Mouse (Mus musculus): ENCODE data around the gene Ccr4. TPM values are rescaled to one million over a fixed set of nuclear protein-coding genes. Genes with fewer than 3 reads are reported as not detected.

The Ccr4 gene
- not detected in 2 replicates for total RNA-seq (2017)

- no peak for ATAC-seq (replicated peaks in 1 of 2; ENCODE audit: insufficient read depth in 1 of 2, low FRiP score in 2 of 2, low TSS enrichment in 1 of 2, low read depth in 1 of 2, poor library complexity in 2 of 2, severe bottlenecking in 2 of 2)
These were observed at the start of gene Ccr4 for GRCm38 (mm10) chr9:114504816-114505215. Gene Ccr4, minus strand, starts transcription at chr9:114504916.

GRCm38 (mm10) chr9:114553828-114554227 lies 49.1 kb upstream of the Ccr4 start:
- ATAC-seq (replicated peaks in 1 of 2; ENCODE audit: insufficient read depth in 1 of 2, low FRiP score in 2 of 2, low TSS enrichment in 1 of 2, low read depth in 1 of 2, poor library complexity in 2 of 2, severe bottlenecking in 2 of 2), result peak in 1 of 2 experiments; percentile 7; a peak in 1 of 4 replicates

- ATAC-seq (replicated peaks in 1 of 2; ENCODE audit: insufficient read depth in 1 of 2, low FRiP score in 2 of 2, low TSS enrichment in 1 of 2, low read depth in 1 of 2, poor library complexity in 2 of 2, severe bottlenecking in 2 of 2), result no peak
These were observed 45.3 kb upstream of the Ccr4 start for GRCm38 (mm10) chr9:114550033-114550432.

GRCm38 (mm10) chr9:114549117-114549516 lies 44.4 kb upstream of the Ccr4 start:
- no peak for ATAC-seq (replicated peaks in 1 of 2; ENCODE audit: insufficient read depth in 1 of 2, low FRiP score in 2 of 2, low TSS enrichment in 1 of 2, low read depth in 1 of 2, poor library complexity in 2 of 2, severe bottlenecking in 2 of 2)

GRCm38 (mm10) chr9:114548496-114548895 lies 43.8 kb upstream of the Ccr4 start:
- ATAC-seq (replicated peaks in 1 of 2; ENCODE audit: insufficient read depth in 1 of 2, low FRiP score in 2 of 2, low TSS enrichment in 1 of 2, low read depth in 1 of 2, poor library complexity in 2 of 2, severe bottlenecking in 2 of 2), result no peak

- ATAC-seq (replicated peaks in 1 of 2; ENCODE audit: insufficient read depth in 1 of 2, low FRiP score in 2 of 2, low TSS enrichment in 1 of 2, low read depth in 1 of 2, poor library complexity in 2 of 2, severe bottlenecking in 2 of 2), result no peak
These were observed 42.9 kb upstream of the Ccr4 start for GRCm38 (mm10) chr9:114547643-114548077.

GRCm38 (mm10) chr9:114546765-114547164 lies 42.0 kb upstream of the Ccr4 start:
- no peak for ATAC-seq (replicated peaks in 1 of 2; ENCODE audit: insufficient read depth in 1 of 2, low FRiP score in 2 of 2, low TSS enrichment in 1 of 2, low read depth in 1 of 2, poor library complexity in 2 of 2, severe bottlenecking in 2 of 2)

- 0 out of 4 replicates have a peak, but pooled peaks of 1 of the 2 experiments have one; percentile 23 for ATAC-seq (replicated peaks in 1 of 2; ENCODE audit: insufficient read depth in 1 of 2, low FRiP score in 2 of 2, low TSS enrichment in 1 of 2, low read depth in 1 of 2, poor library complexity in 2 of 2, severe bottlenecking in 2 of 2)
These were observed 40.2 kb upstream of the Ccr4 start for GRCm38 (mm10) chr9:114544754-114545393.

GRCm38 (mm10) chr9:114543882-114544753 lies 39.4 kb upstream of the Ccr4 start:
- ATAC-seq (replicated peaks in 1 of 2; ENCODE audit: insufficient read depth in 1 of 2, low FRiP score in 2 of 2, low TSS enrichment in 1 of 2, low read depth in 1 of 2, poor library complexity in 2 of 2, severe bottlenecking in 2 of 2), result peak; percentile 31 to 50; a peak in 3 of 4 replicates

GRCm38 (mm10) chr9:114541279-114541741 lies 36.6 kb upstream of the Ccr4 start:
- no peak for ATAC-seq (replicated peaks in 1 of 2; ENCODE audit: insufficient read depth in 1 of 2, low FRiP score in 2 of 2, low TSS enrichment in 1 of 2, low read depth in 1 of 2, poor library complexity in 2 of 2, severe bottlenecking in 2 of 2)

GRCm38 (mm10) chr9:114538996-114539563 lies 34.4 kb upstream of the Ccr4 start:
- no peak for ATAC-seq (replicated peaks in 1 of 2; ENCODE audit: insufficient read depth in 1 of 2, low FRiP score in 2 of 2, low TSS enrichment in 1 of 2, low read depth in 1 of 2, poor library complexity in 2 of 2, severe bottlenecking in 2 of 2)

- no peak for ATAC-seq (replicated peaks in 1 of 2; ENCODE audit: insufficient read depth in 1 of 2, low FRiP score in 2 of 2, low TSS enrichment in 1 of 2, low read depth in 1 of 2, poor library complexity in 2 of 2, severe bottlenecking in 2 of 2)
These were observed 31.9 kb upstream of the Ccr4 start for GRCm38 (mm10) chr9:114536628-114537027.

- ATAC-seq (replicated peaks in 1 of 2; ENCODE audit: insufficient read depth in 1 of 2, low FRiP score in 2 of 2, low TSS enrichment in 1 of 2, low read depth in 1 of 2, poor library complexity in 2 of 2, severe bottlenecking in 2 of 2), result no peak
These were observed 30.2 kb upstream of the Ccr4 start for GRCm38 (mm10) chr9:114534747-114535517.

- ATAC-seq (replicated peaks in 1 of 2; ENCODE audit: insufficient read depth in 1 of 2, low FRiP score in 2 of 2, low TSS enrichment in 1 of 2, low read depth in 1 of 2, poor library complexity in 2 of 2, severe bottlenecking in 2 of 2), result no peak
These were observed 29.1 kb upstream of the Ccr4 start for GRCm38 (mm10) chr9:114533848-114534247.

- ATAC-seq (replicated peaks in 1 of 2; ENCODE audit: insufficient read depth in 1 of 2, low FRiP score in 2 of 2, low TSS enrichment in 1 of 2, low read depth in 1 of 2, poor library complexity in 2 of 2, severe bottlenecking in 2 of 2), result no peak
These were observed 26.6 kb upstream of the Ccr4 start for GRCm38 (mm10) chr9:114531276-114531675.

GRCm38 (mm10) chr9:114528680-114529048 lies 23.9 kb upstream of the Ccr4 start:
- no peak for ATAC-seq (replicated peaks in 1 of 2; ENCODE audit: insufficient read depth in 1 of 2, low FRiP score in 2 of 2, low TSS enrichment in 1 of 2, low read depth in 1 of 2, poor library complexity in 2 of 2, severe bottlenecking in 2 of 2)

- no peak for ATAC-seq (replicated peaks in 1 of 2; ENCODE audit: insufficient read depth in 1 of 2, low FRiP score in 2 of 2, low TSS enrichment in 1 of 2, low read depth in 1 of 2, poor library complexity in 2 of 2, severe bottlenecking in 2 of 2)
These were observed 23.4 kb upstream of the Ccr4 start for GRCm38 (mm10) chr9:114527992-114528679.

All from hematopoietic stem cell, adult 5-6 weeks (primary cell).